Mouse (Mus musculus) testis, postnatal 14 days (tissue): ENCODE measurements at regions not wholly inside any gene's neighbourhood (a gene's known extent, or its start where the extent isn't known, plus 50 kb on each side); places are given as distances from the start of the nearest gene placed in this dataset.
"Not testable (repeated sequence)": the region's sequence is repeated elsewhere in the genome, so short reads cannot be mapped to it uniquely, and the experiment has no call there.

Experiments used
- DNase-seq: peaks from one replicate; pipeline ENCODE4 v3.0.0; 2021; ENCODE audit warnings: low spot score

DNA sequence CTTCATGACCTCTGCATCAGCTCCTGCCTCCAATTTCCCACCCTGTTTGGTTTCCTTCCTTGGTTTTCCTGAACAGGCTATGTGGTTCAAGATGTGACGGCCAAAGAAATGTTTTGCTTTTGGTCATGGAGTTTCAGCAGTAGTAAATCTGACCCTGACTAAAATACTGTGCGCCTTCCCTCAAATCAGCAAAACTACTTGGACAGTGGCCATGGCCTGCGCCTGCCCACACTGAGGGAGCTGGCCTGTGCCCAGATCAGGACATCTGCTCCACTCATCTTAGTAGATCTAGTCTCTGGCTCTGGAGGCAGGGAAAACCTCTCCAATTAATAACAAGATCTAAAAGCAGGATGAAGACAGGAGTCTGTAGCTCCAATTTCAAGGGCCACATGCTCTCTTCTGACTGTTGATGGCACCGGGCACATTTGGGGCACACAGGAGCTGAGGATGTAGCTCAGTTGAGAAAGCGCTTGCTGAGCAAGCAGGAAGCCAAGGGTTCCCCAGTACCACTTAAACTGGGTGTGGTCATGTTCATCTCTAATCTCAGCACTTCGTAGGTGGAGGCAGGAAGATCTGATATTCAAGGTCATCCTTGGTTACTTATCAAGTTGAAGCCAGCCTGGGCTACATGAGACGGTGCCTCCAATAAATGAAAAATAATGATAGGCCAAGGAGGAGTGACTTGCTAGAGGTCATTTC lies 96.6 kb upstream of the Mrps10 start:
- DNase-seq, result peak; percentile 50

DNA sequence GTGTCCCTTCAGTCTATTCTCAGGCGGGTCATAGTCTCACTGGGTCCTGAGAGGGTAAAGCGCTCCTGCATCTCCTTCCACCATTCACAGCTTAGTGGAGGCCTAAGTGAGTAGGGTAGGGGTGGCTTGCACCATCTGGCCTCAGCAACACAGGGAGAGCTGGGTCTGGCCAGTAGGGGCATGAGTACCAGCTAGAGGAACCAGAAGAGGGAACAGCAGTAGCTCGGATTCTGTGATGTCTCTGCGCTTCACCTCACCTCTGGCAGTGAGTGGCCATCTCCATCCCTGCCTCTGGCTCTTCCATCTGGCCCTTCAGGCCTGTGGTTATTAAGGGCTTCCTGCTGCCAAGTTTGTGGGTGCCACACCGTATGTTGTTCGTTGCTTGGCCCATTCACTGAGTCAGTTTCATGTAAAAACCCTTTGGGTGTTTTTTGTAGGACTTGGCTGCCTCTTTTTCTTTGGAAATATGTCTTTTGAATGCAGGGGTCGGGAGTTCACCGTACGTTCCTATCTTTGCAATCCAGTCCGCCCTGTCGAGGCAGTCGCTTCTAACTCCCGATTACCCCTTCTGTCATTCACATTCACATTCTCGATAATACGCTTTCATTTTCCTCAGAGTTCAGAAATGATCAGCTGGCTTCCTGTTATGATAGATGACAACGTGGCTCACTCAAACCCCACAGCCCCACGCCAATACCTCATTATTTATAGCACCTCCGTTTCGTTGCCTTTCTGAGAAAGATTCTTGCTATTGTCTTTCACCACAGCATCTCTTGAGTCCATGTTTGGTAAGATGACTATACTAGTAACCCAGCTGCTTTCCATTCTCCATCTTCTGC lies 99.4 kb upstream of the Mrps10 start:
- no peak for DNase-seq

DNA sequence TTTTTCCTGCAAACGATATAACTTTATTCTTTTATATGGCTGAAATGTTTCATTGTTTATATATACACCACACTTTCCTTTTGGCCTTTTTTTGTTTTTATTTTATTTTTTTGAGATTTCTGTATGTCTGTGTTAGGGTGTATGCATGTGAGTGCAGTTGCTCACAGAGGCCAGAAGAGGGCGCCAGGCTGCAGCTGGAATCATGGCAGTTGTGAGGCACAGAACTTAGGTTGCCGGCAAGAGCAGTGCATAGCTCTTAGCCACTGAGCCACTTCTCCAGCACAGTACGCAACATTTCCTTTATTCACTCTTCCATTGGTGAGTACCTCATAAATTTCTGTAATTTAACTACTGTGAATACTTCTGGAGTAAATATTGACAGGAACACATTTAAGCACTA lies 100.8 kb upstream of the Mrps10 start:
- no peak for DNase-seq

DNA sequence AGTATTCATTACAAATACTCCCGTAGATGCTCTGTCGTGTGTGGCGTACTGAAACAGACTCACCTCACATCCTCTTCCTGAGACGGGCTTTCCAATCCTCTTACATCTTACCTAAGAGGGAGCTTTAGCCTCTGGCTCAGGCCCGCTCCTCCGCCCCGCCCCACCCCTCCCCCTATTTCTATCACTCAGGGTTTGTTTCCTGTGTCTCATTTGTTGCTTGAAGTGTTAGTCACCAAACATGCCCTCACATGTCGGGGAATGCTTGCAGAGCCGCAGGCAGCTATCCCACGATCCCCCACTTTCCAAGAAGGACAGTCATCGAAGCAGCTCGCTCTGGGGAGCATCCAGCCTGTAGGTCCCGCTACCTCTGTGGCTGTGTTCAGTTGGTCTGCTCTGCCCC lies 101.6 kb upstream of the Mrps10 start:
- DNase-seq, result no peak

DNA sequence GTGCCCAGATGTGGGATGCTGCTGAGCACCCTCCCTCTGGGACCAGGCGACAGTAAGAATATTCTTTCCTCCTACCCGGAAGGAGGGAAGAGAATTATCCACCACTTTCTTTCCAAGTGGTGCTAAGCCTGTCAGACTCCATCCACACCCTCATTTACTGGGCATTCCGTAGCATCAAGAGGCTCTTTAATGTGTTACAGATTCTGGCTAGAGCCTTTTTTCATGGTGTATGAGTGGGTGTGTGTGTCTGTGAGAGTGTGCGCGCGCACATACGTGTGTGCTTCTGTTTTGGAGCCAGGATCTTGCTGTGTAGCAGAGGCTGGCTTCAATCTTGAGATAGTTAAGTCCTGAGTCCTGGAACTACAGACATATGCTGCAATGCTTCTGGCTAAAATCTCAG lies 102.4 kb upstream of the Mrps10 start:
- no peak for DNase-seq

DNA sequence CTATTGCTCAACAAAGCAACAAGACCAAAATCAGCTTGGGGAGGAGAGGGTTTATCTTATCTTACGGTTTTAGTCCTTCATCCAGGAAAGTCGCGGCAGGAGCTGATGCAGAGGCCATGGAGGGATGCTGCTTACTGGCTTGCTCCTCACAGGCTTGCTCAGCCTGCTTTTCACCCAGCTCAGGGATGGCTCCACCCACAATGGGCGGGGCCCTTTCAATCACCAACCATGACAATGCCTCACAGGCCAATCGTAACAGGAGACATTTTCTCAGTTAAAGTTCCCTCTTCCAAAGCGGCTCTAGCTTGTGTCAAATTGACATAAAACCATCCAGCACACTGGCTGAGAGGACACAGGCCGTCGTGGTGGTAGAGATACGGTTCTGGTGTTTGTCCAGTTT lies 105.7 kb upstream of the Mrps10 start:
- DNase-seq, result no peak

DNA sequence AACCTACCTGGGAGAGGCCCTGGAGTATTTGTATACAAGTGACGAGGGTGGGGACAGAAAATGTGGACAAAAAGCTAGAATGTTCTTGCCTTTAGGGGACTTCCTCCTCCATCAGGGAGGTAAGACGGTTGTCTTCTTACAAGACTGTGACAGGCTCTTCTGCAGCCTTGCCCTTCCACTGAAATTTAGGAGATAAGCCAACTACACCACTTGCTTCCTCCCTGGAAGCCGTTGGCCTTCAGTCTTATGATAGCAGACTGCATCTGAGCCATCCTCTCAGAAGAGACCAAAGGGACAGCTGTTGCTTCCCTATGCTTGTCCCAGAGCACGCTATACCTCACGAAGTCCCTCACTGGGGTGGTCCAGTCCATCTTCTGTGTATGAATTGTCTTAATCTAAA lies 106.5 kb upstream of the Mrps10 start:
- no peak for DNase-seq

DNA sequence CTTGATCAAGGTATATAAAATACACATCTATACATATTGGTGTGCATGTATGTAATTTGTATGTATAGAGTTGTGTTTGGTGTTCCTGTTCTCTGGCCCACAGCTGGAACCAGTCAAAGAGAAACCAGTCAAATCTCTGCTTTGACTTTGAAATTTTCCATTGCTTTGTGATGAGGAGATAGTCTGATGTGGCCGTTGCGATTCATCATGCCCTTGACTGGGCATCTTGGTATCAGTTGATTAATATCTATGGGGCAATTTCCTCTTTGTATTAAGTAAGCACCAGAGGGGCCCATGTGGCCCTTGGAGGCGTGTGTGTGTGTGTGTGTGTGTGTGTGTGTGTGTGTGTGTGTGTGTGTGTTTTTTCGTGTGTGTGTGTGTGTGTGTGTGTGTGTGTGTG lies 107.7 kb upstream of the Mrps10 start:
- DNase-seq, result no peak

DNA sequence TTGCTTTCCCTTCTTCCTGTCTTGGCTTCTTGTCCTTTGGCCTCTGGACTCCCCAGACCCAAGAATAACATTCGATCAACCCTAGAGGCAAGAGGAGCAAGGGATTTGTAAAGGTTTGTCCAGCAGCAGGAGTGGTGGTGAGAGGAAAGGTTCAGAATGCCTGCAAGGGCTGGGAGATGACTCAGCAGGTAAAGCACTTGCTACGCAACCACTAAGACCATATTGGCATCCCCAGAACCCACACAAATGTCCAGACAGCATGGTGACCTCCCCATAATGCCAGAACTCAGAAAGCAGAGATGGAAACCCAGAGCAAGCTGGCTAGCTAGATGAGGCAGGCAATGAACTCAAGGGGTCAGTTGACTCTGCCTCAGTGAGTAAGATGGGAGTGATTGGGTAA lies 110.4 kb upstream of the Mrps10 start:
- no peak for DNase-seq

DNA sequence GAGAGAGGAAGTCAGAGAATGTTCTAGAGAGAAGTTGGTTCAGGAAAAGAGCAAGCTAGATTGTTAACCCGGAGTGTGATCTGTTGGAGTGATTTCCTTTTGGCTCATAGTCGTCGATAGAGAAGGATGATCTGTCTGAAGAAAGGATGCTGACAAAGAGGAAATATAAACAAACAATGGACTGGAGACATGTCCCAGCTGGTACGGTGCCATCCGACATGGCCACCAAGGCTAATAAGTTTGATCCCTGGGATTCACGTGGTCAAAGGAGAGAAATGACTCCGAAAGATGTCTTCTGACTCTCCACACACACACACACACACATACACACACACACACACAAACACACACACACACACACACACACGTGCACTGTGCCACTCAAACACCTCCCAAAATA lies 113.5 kb upstream of the Mrps10 start:
- no peak for DNase-seq

DNA sequence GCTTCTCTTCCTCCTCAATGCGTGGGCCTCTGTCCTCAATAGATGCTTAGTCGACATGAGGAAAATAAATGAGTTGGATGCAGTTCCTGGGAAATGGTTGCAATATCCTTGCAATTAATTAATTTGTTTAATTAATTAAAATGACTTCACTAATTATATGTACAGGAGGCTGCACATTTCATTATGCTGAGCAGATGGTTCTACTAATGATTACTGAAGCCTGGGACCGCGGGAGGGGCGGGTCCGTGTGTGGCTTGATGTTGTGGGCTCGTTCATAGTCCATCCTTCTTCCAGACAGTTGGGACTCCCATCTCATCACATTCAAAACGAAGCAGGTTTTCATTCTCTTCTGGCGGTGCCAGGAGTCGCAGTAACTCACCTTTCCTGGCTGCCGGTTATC lies 114.7 kb upstream of the Mrps10 start:
- no peak for DNase-seq

DNA sequence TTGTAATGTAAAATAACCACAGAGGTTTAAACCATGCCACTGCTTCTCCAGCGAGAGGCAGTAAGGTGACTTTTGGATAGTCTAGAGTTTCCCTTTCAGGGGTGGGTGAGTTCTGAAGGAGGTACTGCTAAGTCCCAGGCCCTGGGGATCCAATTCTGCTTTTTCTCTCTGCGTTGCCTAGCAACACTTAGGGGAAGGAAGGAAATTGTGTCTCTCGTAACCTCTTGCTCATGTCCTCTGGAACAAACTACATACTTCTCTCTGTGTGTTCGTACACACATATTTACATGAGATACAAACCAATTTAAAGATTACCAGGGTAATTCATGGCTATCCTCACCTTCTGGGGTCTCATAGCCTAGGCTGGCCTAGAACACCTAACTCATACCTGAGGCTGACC lies 118.7 kb upstream of the Mrps10 start:
- DNase-seq, result no peak

DNA sequence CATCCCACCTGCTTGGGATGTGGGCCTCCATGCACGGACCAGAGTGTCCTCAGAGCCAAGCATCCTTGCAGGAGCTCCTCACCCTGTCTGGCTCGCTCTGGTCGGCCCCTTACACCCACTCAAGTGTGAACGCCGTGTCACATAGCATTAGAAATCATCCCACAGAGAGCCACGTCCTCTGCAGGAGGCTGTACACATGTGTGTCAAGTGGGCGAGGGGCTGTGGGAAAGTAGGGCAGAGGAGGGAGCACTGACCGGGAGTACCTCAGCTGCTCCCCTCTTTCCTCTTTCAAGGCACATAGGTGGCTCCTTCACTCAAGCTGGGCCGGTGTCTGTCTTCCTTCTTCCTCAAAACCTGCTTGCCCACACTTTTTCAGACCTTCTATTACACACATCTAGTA lies 119.5 kb upstream of the Mrps10 start:
- no peak for DNase-seq

DNA sequence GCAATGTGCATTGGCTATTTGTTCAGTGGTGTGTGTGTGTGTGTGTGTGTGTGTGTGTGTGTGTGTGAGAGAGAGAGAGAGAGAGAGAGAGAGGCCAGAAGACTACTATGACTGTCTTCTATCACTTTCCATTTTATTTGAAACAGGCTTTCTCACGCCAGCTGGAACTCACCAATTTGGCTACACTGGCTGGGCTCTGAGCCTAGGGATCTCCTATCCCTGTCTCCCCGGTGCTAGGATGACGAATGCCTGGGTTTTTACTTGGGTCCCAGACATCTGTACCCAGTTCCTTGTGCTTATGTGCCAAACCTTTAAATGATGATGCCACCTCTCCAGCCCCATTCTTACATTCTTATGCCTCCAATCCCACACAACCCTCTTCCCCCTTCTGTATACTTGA lies 120.6 kb upstream of the Mrps10 start:
- no peak for DNase-seq

DNA sequence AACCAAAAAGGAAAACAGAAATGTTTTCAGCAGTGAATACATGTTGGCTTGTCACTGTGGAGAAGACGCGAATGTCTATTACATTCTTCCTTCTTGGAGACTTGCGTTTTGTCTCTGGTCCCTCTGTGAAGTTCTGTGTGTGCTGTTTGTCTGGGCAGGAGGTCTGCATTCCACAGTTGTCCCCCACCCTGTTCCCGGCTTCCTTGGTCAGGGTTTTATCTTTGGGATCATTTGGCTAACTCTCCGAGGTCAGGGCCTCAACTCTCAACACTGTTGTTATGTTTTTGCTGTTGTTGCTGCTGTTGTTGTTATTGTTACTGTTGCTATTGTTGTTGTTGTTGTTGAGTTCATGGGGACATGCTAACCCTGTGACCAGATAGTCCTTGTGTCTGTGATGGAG lies 121.2 kb upstream of the Mrps10 start:
- no peak for DNase-seq

DNA sequence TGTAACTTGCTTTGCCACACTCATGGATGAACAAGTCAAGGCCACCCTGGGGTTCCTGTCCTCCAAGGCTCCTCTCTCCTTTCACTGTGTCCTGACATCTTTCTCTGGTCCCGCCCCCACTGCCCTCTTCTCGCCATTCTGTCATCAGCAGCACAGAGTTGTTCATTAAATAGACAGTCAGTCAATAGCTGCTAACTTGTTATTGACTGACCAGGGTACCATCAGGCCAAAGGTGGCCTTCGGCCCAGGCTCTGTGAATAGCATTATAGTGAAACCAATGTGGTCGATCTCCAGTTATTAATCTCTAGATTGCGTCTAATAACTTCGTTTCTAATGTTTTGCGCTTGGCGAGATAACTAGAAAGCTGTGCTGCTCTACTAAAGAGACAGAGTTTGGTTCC lies 122.1 kb upstream of the Mrps10 start:
- no peak for DNase-seq

DNA sequence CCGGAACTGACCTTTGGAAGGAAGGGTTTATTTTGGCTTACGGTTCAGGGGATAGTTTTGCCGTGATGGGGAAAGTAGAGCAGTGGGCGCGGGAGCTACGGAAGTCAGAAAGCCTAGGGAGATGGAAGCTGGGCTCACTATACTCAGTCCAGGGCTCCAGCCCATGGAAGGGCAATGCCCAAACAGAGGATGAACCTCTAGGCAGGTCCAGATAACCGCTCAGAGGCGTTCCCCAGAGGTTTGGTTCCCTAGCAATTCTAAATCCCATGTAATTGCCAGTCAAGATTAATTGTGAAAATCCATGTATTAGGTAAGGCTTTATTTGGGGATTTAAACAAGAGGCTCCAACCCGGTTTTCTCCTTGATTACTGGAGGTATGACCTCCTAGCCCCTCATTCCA lies 123.1 kb upstream of the Mrps10 start:
- no peak for DNase-seq

DNA sequence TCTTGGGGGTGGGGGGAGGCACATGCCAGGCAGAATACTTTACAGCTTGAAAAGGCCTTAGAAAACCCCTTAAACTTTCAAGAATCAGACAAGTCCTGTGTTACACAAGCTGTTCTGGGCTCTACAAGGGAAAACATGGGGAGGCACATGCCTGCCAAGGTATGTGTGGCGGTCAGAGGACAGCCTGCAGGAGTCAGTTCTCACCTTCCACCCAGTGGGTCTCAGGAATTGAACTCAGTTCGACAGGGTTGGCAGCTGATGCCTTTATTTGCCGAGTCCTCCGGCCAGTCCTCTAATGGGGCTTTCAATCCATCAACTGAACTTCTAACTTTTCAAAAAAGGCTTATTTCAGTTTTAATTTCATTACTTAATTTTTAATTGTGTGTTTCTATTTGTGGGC lies 129.6 kb upstream of the Mrps10 start:
- DNase-seq, result no peak

DNA sequence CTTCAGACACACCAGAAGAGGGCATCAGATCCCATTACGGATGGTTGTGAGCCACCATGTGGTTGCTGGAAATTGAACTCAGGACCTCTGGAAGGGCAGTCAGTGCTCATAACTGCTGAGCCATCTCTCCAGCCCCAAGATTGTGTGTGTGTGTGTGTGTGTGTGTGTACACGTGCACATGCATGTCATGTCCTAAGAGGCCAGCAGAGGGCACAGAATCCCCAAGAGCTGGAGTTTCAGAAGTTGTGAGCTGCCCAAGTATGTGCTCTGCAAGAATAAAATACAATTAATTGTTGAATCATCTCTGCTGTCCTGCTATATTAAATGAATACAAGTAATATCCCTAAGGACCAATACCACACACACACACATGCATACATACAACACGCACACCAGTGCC lies 130.8 kb upstream of the Mrps10 start:
- not testable (repeated sequence) for DNase-seq

DNA sequence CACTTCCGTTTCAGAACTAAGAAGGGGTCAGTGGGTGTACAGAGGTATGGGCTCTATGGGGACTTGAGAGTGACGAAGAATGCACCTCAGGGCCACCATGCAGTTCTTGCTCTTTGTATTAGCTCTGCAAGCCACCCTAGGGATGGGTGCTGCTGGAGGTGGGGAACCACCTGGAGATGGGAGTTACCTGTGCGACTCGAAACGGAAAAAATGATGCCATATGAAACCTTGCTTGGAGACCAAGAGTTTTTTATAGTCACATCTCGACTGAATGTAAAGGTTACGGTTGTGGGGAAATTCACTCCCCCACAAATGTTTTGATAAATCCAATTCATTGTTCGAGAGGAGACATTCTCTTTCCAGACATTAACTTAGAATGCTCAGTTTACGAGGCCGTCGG lies 134.3 kb upstream of the Mrps10 start:
- DNase-seq, result no peak

DNA sequence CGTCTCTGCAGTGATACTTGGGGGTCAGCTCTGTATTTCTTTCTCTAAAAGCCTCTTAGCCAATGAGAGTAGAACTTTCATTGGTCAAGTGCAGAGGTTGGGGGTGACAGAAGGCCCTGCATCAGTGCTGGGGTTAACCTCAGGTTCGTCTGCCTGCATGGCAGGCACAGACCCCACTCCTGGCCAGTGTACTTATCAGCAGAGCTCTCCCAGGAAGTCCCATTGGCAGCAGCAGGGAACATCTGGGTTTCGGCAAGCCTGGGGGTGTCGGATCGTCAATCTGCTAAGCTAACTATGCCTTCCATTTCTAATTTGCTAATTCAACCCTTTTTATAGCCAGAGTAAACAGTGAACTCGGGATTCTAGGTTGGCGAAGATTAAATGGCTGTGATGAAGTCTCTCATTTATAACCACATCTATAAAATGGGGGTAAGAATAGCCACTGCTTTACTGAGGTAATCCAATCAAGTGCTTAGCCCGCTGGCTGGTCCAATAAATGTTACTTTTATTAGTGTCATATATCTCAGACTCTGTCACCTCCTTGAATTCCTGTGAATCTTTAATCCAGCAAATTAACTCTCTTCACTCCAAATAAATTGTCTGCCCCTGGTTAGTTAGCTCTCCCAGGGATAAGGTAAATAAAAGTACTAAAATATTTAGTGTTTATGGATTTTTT lies 135.5 kb upstream of the Mrps10 start:
- DNase-seq, result no peak

DNA sequence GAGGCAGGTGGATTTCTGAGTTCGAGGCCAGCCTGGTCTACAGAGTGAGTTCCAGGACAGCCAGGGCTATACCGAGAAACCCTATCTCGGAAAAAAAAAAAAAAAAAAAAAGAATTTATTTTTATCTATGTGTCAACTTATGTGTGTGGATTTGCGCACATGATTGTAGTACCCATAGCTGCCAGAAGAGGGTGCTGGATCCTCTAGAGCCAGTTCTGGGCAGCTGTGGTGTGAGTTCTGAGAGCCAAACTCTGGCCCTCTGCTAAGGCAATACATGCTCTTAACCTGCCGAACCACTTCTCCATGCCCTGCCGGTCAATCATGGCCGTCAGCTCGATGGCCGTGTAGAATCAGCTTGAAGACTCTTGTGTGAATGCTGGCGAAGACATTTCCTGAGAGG lies 138.0 kb upstream of the Mrps10 start:
- no peak for DNase-seq

DNA sequence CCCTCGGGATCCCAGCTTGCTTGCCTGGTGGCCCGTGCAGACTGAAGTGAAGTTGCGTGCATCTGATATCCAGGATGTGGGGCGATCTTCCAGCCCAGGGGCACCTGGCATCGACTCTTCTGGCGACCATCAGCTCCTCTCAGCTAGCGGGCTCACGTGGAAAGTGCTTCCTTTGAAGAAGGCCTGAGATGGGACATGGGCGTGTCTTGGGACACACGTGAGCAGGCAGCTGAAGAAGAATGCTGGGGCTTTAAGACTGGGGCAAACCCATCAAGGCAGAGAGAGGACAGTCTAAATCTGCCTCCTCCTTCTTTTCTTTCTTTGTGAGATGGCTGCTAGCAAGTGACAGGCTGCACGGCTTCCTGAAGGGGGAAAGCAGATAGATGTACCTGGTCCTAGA lies 142.3 kb upstream of the Mrps10 start:
- no peak for DNase-seq
